Mouse (Mus musculus) liver, embryonic 13.5 days (tissue): ENCODE results near the gene Rgs7. TPM values are rescaled to one million over a fixed set of nuclear protein-coding genes. Genes with fewer than 3 reads are reported as not detected.

ENCODE experiments used
- ATAC-seq: fragments of 200-750 bp; cut with Nextera tagmentation; 2 replicates; pipeline ENCODE4 v1.8.0; 2017; ENCODE audit warnings: low read depth, mild to moderate bottlenecking, moderate number of reproducible peaks, moderate library complexity
- DNase-seq: peaks from one replicate; pipeline ENCODE4 v3.0.0; 2022
- H3K27ac ChIP-seq: fragments of 300-500 bp; sonication (generic); 2 replicates; pipeline ENCODE4 v1.5.1; 2015; ENCODE audit warnings: moderate library complexity, mild to moderate bottlenecking, inconsistent platforms
- H3K27me3 ChIP-seq: fragments of 300-500 bp; sonication (generic); 2 replicates; pipeline ENCODE4 v1.6.1; 2015; ENCODE audit warnings: mild to moderate bottlenecking, inconsistent platforms
- H3K36me3 ChIP-seq: fragments of 300-500 bp; sonication (generic); 2 replicates; pipeline ENCODE4 v1.6.1; 2015; ENCODE audit warnings: mild to moderate bottlenecking, inconsistent platforms
- H3K4me1 ChIP-seq: fragments of 300-500 bp; sonication (generic); replicated peaks from 2 replicates; pipeline ENCODE4 v1.6.1; 2015; ENCODE audit warnings: inconsistent platforms
- H3K4me2 ChIP-seq: fragments of 300-500 bp; sonication (generic); 2 replicates; pipeline ENCODE4 v1.6.1; 2015; ENCODE audit warnings: inconsistent platforms, mild to moderate bottlenecking, moderate library complexity
- H3K4me3 ChIP-seq: fragments of 300-500 bp; sonication (generic); replicated peaks from 2 replicates; pipeline ENCODE4 v1.5.1; 2015; ENCODE audit warnings: mild to moderate bottlenecking, inconsistent platforms
- H3K9ac ChIP-seq: fragments of 300-500 bp; sonication (generic); 2 replicates; pipeline ENCODE4 v1.6.1; 2015; ENCODE audit warnings: mild to moderate bottlenecking, inconsistent platforms
- H3K9me3 ChIP-seq: fragments of 300-500 bp; sonication (generic); replicated peaks from 2 replicates; pipeline ENCODE4 v1.6.1; 2016; ENCODE audit warnings: inconsistent platforms
- WGBS: fragments of 180-500 bp; shearing (Covaris S2); methylation state at CpG from one replicate; pipeline ENCODE4 v1.1.7; 2015; ENCODE audit not compliant: insufficient replicate concordance; 5-methylcytosine and 5-hydroxymethylcytosine counted together
- polyA plus RNA-seq: library from polyadenylated mRNA; unstranded; fragments of >200 nt; fragmentation: Nextera tagmentation; extraction: Ambion mirVana; gene quantifications from 2 replicates; pipeline ENCODE4 v1.2.1, GENCODE M21; 2015

Rgs7 gene
- polyA plus RNA-seq, 1 experiment from 2014 or later, result 0.05 TPM

DNA sequence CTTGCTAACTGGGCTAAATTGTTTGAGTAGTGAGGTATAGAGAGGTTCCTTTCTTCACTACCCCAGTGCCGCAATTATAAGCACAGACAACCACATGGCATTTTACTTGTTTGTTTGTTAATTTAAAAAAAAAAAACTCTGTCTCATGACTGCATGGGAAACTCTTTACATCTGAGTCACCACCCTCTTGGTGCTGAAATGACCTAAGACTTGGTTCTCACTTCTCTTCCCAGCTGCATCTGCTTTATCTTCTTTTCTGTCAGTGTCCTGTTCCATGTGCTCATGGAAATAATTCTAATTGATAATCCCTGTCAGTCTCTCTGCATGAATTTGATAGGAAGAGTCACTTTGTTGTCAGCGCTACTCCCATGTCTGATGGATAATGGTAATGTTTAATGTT lies 272.7 kb downstream of the Rgs7 start:
- no peaks in the 10 kb centered on the region for H3K9me3 ChIP-seq
- 64% methylated on average over 2 of the region's 2 CpGs for WGBS
- H3K4me1 ChIP-seq, result no peaks in the 10 kb centered on the region
- no peak overlapping the region for H3K9ac ChIP-seq
- no peak overlapping the region for H3K4me3 ChIP-seq
- no peak overlapping the region for H3K4me2 ChIP-seq
- H3K36me3 ChIP-seq, result no peaks in the 10 kb centered on the region
- H3K27me3 ChIP-seq, result no peaks in the 10 kb centered on the region
- DNase-seq (no peak), ATAC-seq (no peak)
- no peak overlapping the region for H3K27ac ChIP-seq

GRCm38 (mm10) chr1:175207004-175207403 lies 285.3 kb downstream of the Rgs7 start:
- no peak for DNase-seq
- H3K9ac ChIP-seq, result no peak overlapping the region
- H3K36me3 ChIP-seq, result no peaks in the 10 kb centered on the region
- no peaks in the 10 kb centered on the region for H3K9me3 ChIP-seq
- no peaks in the 10 kb centered on the region for H3K4me1 ChIP-seq
- no peak overlapping the region for H3K4me3 ChIP-seq
- no peak for ATAC-seq
- no peak overlapping the region for H3K27ac ChIP-seq
- WGBS, result 52% methylated on average over 2 of the region's 2 CpGs
- no peak overlapping the region for H3K4me2 ChIP-seq
- H3K27me3 ChIP-seq, result no peaks in the 10 kb centered on the region

- Histone ChIP-seq H3K36me3 (no peaks in the 10 kb centered on the region), H3K27ac (no peak overlapping the region), H3K9ac (no peak overlapping the region), H3K4me3 (no peak overlapping the region), H3K9me3 (no peaks in the 10 kb centered on the region), H3K4me1 (no peaks in the 10 kb centered on the region), H3K27me3 (no peaks in the 10 kb centered on the region), H3K4me2 (no peak overlapping the region)
- ATAC-seq (no peak), DNase-seq (no peak)
- 17% methylated on average over 1 of the region's 1 CpGs for WGBS
Observed at GRCm38 (mm10) chr1:175205633-175206032, 286.7 kb downstream of the Rgs7 start.

- Histone ChIP-seq H3K4me3 (no peak overlapping the region), H3K27ac (no peak overlapping the region), H3K9ac (no peak overlapping the region), H3K9me3 (no peaks in the 10 kb centered on the region), H3K4me1 (no peaks in the 10 kb centered on the region), H3K36me3 (no peaks in the 10 kb centered on the region), H3K27me3 (no peaks in the 10 kb centered on the region), H3K4me2 (no peak overlapping the region)
- ATAC-seq (no peak), DNase-seq (no peak)
- WGBS, result 38% methylated on average over 1 of the region's 1 CpGs
Observed at GRCm38 (mm10) chr1:175203544-175203943, 288.8 kb downstream of the Rgs7 start.

DNA sequence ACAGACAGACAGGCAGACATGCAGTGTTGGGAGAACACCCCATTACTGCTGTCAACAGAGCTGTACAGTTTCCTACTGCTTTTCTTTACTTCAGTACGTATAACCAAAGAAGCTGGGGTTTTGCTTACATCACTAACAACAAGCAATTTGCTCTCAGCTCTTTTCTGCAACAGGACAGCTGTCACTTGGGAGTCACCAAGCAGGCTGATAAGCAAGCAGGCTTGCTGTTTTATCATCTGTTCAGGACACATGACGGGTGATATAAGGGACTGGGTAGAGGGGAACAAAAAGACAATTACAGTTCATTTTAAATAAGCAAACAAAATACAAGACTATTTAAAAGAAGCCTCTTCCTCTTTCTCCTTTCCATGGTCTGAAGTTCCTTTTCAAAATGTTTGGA lies 289.4 kb downstream of the Rgs7 start:
- Histone ChIP-seq H3K36me3 (no peaks in the 10 kb centered on the region), H3K4me2 (no peak overlapping the region), H3K9ac (no peak overlapping the region), H3K27me3 (no peaks in the 10 kb centered on the region), H3K4me1 (no peaks in the 10 kb centered on the region), H3K27ac (no peak overlapping the region), H3K9me3 (no peaks in the 10 kb centered on the region), H3K4me3 (no peak overlapping the region)
- ATAC-seq (no peak), DNase-seq (no peak)
- WGBS, result 37% methylated on average over 2 of the region's 2 CpGs

DNA sequence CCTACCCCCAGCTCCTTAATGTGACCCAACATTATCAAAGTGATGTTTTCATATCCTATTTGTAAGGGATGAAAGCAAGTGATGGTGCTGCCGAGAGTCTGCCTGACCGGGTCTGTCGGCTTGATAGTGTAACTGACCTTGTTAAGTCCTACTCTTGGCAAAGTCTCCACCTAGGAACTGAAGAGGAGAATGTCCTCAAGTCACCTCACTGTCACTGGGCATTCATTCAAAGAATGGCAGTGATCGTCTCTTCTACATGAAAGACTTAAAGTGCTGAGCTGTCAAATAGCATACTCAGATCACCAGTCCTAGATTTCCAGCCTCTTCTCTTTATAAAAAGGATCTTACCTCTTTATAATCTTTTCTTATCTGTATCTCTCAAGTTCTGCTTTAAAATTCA lies 293.4 kb downstream of the Rgs7 start:
- no peaks in the 10 kb centered on the region for H3K9me3 ChIP-seq

GRCm38 (mm10) chr1:175195806-175196205 lies 296.5 kb downstream of the Rgs7 start:
- ATAC-seq, result no peak
- no peaks in the 10 kb centered on the region for H3K9me3 ChIP-seq
- 57% methylated on average over 4 of the region's 4 CpGs for WGBS

More for the DNA sequence above, 293.4 kb downstream of the Rgs7 start:
- Histone ChIP-seq H3K4me3 (no peak overlapping the region), H3K9ac (no peak overlapping the region), H3K27ac (no peak overlapping the region), H3K4me1 (no peaks in the 10 kb centered on the region), H3K27me3 (no peaks in the 10 kb centered on the region), H3K4me2 (no peak overlapping the region), H3K36me3 (no peaks in the 10 kb centered on the region)
- 70% methylated on average over 4 of the region's 4 CpGs for WGBS
- no peak for ATAC-seq
- DNase-seq, result no peak

DNA sequence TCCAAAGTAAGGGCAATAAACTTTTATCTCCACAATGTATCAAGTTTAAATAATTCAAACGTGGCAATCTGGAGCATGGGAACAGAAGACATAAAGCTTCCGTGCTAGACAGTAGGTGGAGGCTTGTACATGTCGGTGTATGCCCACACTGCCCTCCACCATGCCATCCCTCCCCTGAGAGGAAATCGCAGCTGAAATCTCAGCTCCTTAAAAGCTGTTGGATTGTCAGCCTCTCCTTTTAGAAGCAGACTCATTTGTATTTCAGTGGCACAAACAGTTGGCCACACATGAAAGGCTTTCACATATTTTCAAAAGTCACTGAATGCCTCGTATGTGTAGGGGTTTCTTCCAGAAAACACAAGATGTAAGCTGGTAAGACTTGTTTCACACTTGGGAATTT lies 304.1 kb downstream of the Rgs7 start:
- H3K4me3 ChIP-seq, result no peak overlapping the region
- no peak overlapping the region for H3K4me2 ChIP-seq
- no peaks in the 10 kb centered on the region for H3K4me1 ChIP-seq
- WGBS, result 54% methylated on average over 5 of the region's 5 CpGs
- no peak for ATAC-seq
- no peak for DNase-seq
- H3K9ac ChIP-seq, result no peak overlapping the region
- no peak overlapping the region for H3K27ac ChIP-seq
- no peaks in the 10 kb centered on the region for H3K9me3 ChIP-seq
- H3K27me3 ChIP-seq, result no peaks in the 10 kb centered on the region
- no peaks in the 10 kb centered on the region for H3K36me3 ChIP-seq

More at GRCm38 (mm10) chr1:175195806-175196205, 296.5 kb downstream of the Rgs7 start:
- Histone ChIP-seq H3K27me3 (no peaks in the 10 kb centered on the region), H3K4me2 (no peak overlapping the region), H3K27ac (no peak overlapping the region), H3K4me3 (no peak overlapping the region), H3K36me3 (no peaks in the 10 kb centered on the region), H3K9ac (no peak overlapping the region), H3K4me1 (no peaks in the 10 kb centered on the region)
- no peak for DNase-seq

DNA sequence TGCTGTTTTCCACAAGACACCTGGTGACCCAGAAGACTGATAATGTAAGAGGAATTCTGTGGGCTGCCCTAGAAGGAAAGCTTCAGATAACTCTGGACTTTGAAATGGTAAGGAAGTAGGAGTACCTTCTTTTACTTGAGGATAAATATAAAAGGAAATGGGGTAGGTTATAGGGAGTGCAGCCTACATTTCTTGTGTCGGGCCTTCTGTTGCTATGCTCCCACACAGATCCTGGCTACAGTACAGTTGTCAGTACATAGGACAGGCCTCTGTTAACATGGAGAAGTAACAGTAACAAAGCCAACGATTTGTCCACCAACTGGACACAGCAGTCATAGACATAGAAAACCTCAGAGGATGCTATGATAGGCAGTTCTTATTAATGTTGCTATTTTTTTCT lies 307.1 kb downstream of the Rgs7 start:
- Histone ChIP-seq H3K36me3 (no peaks in the 10 kb centered on the region), H3K27ac (no peak overlapping the region), H3K9ac (no peak overlapping the region), H3K4me1 (no peaks in the 10 kb centered on the region), H3K4me2 (no peak overlapping the region), H3K9me3 (no peaks in the 10 kb centered on the region), H3K27me3 (no peaks in the 10 kb centered on the region), H3K4me3 (no peak overlapping the region)
- no peak for DNase-seq
- WGBS, result 58% methylated on average over 2 of the region's 2 CpGs
- ATAC-seq, result no peak

DNA sequence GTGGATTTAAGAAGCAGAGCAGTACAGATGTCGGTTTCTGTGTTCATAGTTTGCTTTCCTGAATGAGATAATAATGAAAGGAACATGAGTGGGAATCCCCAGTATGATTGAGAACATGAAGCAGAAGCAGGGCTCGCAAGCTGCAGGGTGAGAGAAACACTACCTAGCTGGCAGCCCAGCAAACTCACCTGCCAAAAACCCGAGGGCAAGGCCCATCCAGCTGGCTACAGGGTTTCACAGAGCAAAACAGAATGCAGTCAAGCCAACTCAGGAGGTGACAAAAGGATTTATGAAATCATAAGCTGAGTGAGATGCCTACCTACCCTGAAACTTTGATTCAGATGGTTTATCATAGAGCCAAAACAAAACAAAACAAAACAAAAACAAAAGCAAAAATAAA lies 307.6 kb downstream of the Rgs7 start:
- no peaks in the 10 kb centered on the region for H3K27me3 ChIP-seq
- H3K9me3 ChIP-seq, result no peaks in the 10 kb centered on the region
- no peak overlapping the region for H3K4me2 ChIP-seq
- WGBS, result 36% methylated on average over 3 of the region's 3 CpGs
- ATAC-seq (no peak), DNase-seq (no peak)
- H3K9ac ChIP-seq, result no peak overlapping the region
- H3K27ac ChIP-seq, result no peak overlapping the region
- H3K4me1 ChIP-seq, result no peaks in the 10 kb centered on the region
- no peaks in the 10 kb centered on the region for H3K36me3 ChIP-seq
- H3K4me3 ChIP-seq, result no peak overlapping the region

- H3K4me2 ChIP-seq, result no peak overlapping the region
- no peak overlapping the region for H3K9ac ChIP-seq
- no peak overlapping the region for H3K27ac ChIP-seq
- no peak for DNase-seq
- no peak for ATAC-seq
- no peaks in the 10 kb centered on the region for H3K4me1 ChIP-seq
- 77% methylated on average over 1 of the region's 1 CpGs for WGBS
- no peaks in the 10 kb centered on the region for H3K9me3 ChIP-seq
- no peak overlapping the region for H3K4me3 ChIP-seq
- no peaks in the 10 kb centered on the region for H3K27me3 ChIP-seq
- H3K36me3 ChIP-seq, result no peaks in the 10 kb centered on the region
Observed at GRCm38 (mm10) chr1:175178733-175179132, 313.6 kb downstream of the Rgs7 start.

- H3K9me3 ChIP-seq, result no peaks in the 10 kb centered on the region
- ATAC-seq (no peak), DNase-seq (no peak)
- 46% methylated on average over 5 of the region's 5 CpGs for WGBS
- no peaks in the 10 kb centered on the region for H3K36me3 ChIP-seq
- no peak overlapping the region for H3K9ac ChIP-seq
- no peaks in the 10 kb centered on the region for H3K4me1 ChIP-seq
- H3K4me2 ChIP-seq, result no peak overlapping the region
- no peak overlapping the region for H3K27ac ChIP-seq
- no peaks in the 10 kb centered on the region for H3K27me3 ChIP-seq
- no peak overlapping the region for H3K4me3 ChIP-seq
Observed at GRCm38 (mm10) chr1:175174918-175175675, 317.2 kb downstream of the Rgs7 start.
